In the genomic region with DNA sequence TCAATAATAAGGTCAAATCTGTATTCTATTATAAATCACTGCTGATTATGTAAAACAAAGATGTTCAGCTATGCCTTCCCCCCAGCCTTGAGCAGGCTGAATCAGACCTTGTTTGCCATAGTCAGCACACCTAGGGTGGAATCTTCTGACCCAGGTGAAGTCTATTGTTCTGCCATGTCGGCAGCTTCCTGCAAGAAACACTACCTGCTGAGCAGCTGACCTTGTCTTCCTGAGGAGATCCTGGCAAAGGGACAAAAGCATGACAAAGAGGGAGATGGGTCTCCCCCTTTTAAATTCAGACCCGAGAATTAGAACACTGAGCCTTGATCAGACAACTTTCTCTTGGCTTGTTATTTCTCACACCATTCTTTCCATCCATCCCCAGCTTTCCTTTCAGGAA, we compare ENCODE assay signal across 23 mouse cellular contexts.
DNase-seq lines count a peak whose midpoint lies in the region; ATAC-seq and TF ChIP-seq lines count a peak whose summit lies in the region.
"Had no signal": no experiment of that assay in that cellular context is flagged by ENCODE, and none has a peak within 500 bp of the region (broad histone marks: within the 10 kb centered on the region; RNA-seq: fewer than 3 reads in every experiment).

No protein-coding gene starts in this region.

- 43% methylated on average over 2 of the region's 2 CpGs for WGBS in lung, adult 2 months

- no peak for ATAC-seq in CD4-positive, CD25-positive, alpha-beta regulatory T cell, adult 4 months
- ATAC-seq: activated CD4-positive, CD25-positive, alpha-beta regulatory T cell, adult 4 months; forebrain, embryonic 13.5 days; forebrain, embryonic 15.5 days; forebrain, postnatal 0 days had no signal

- no peak for TF ChIP-seq POLR2A in lung, adult 2 months (IDR thresholded peaks at IDR 0.05; ENCODE audit: borderline replicate concordance, extremely low read depth, low read depth, low read length)

- TF ChIP-seq CTCF in lung, adult 2 months (IDR thresholded peaks at IDR 0.05; ENCODE audit: insufficient read depth, low read length), result no peak

- DNase-seq in ES-CJ7 (ENCODE audit: low read depth, low spot score), result peak; percentile 88
- DNase-seq in R1 (ENCODE audit: low read depth, low spot score), result peak; percentile 92
- DNase-seq in ZHBTc4 (ENCODE audit: low read depth, low spot score), result peak; percentile 45
- DNase-seq in lung, adult 2 months, result no peak
- no peak for DNase-seq in embryo, embryonic 10.5 days (ENCODE audit: low spot score)
- DNase-seq: adrenal gland, adult 8-10 months; adrenal gland, postnatal 14 days; adrenal gland, postnatal 36 days; cerebellum, adult 11-12 months; cerebellum, adult 2 months; cerebellum, adult 9-10 months; cerebellum, postnatal 10 days; cerebellum, postnatal 25 days; embryo, embryonic 11 days; forebrain, postnatal 0 days had no signal

- H3K4me3 ChIP-seq in lung, adult 2 months (replicated peaks; ENCODE audit: extremely low read depth, low read depth, low read length), result no peak overlapping the region
- H3K4me3 ChIP-seq: embryonic facial prominence, embryonic 13.5 days; embryonic facial prominence, embryonic 15.5 days; erythroblast, embryonic 14.5 days; forebrain, embryonic 10.5 days; forebrain, embryonic 13.5 days; forebrain, embryonic 15.5 days had no signal

- no peaks in the 10 kb centered on the region for H3K4me1 ChIP-seq in lung, adult 2 months (ENCODE audit: control insufficient read depth, insufficient read depth, low read length)
- H3K4me1 ChIP-seq: embryonic facial prominence, embryonic 13.5 days; embryonic facial prominence, embryonic 15.5 days; forebrain, embryonic 10.5 days; forebrain, embryonic 13.5 days; forebrain, embryonic 15.5 days had no signal

Comparison
In these comparisons a context has a peak if more than half of its experiments do, and no peak if none do; other contexts are left out.
1. DNase-seq: peak in ES-CJ7 (single experiment), R1 (single experiment) and ZHBTc4 (single experiment); none in lung, adult 2 months (single experiment) and embryo, embryonic 10.5 days (single experiment).